Comparison of ENCODE assay signal across 17 mouse cellular contexts in genomic region chr3:8016945-8017344, GRCm38 (mm10).
DNase-seq lines count a peak whose midpoint lies in the region; ATAC-seq and TF ChIP-seq lines count a peak whose summit lies in the region.
"Had no signal": no experiment of that assay in that cellular context is flagged by ENCODE, and none has a peak within 500 bp of the region (broad histone marks: within the 10 kb centered on the region; RNA-seq: fewer than 3 reads in every experiment).

No protein-coding gene starts in this region.

- no peak overlapping the region for H3K4me3 ChIP-seq in forebrain, embryonic 14.5 days (ENCODE audit: low read depth, low read length)
- no peak overlapping the region for H3K4me3 ChIP-seq in neural tube, embryonic 12.5 days
- H3K4me3 ChIP-seq in liver, postnatal 0 days (ENCODE audit: low read depth, low read length): no peak overlapping the region
- H3K4me3 ChIP-seq: embryonic facial prominence, embryonic 12.5 days; left cerebral cortex, adult 2 months; liver, embryonic 12.5 days had no signal

- ATAC-seq in forebrain, embryonic 14.5 days: peak; percentile 54; the same call in 1 of the 2 replicates
- ATAC-seq in neural tube, embryonic 12.5 days (ENCODE audit: low FRiP score, low read depth): peak; percentile 90
- ATAC-seq in liver, postnatal 0 days: no peak
- ATAC-seq: liver, embryonic 12.5 days had no signal

- TF ChIP-seq EP300 in liver, postnatal 0 days (IDR thresholded peaks at IDR 0.05; ENCODE audit: low read depth): no peak

- peak; percentile 66 for DNase-seq in embryo, embryonic 10 days (ENCODE audit: low spot score)
- DNase-seq in forebrain, embryonic 14.5 days (ENCODE audit: low spot score): peak; percentile 48
- peak; percentile 65 for DNase-seq in mesoderm, embryonic 11.5 days (ENCODE audit: low read depth, low spot score)
- DNase-seq in adrenal gland, postnatal 4 days (ENCODE audit: low spot score in 2 of 2): no peak
- no peak for DNase-seq in liver, postnatal 0 days
- DNase-seq in adrenal gland, postnatal 10 days: no peak
- no peak for DNase-seq in Muller cell, postnatal 12 days (ENCODE audit: inconsistent ontology term)
- DNase-seq: adrenal gland, postnatal 14 days; cerebellum, adult 11-12 months; kidney, postnatal 10 days; lung, postnatal 14 days; right cerebral cortex, adult 18-20 months had no signal

- H3K4me1 ChIP-seq in forebrain, embryonic 14.5 days (ENCODE audit: control insufficient read depth, insufficient read depth, low read length): 0 out of 2 replicates have a peak, but pooled peaks cover 3% of the 10 kb centered on the region
- no peaks in the 10 kb centered on the region for H3K4me1 ChIP-seq in neural tube, embryonic 12.5 days
- H3K4me1 ChIP-seq in liver, postnatal 0 days (ENCODE audit: insufficient read depth): no peaks in the 10 kb centered on the region
- H3K4me1 ChIP-seq: embryonic facial prominence, embryonic 12.5 days; liver, embryonic 12.5 days had no signal

- no peaks in the 10 kb centered on the region for H3K36me3 ChIP-seq in forebrain, embryonic 14.5 days (ENCODE audit: control insufficient read depth, insufficient read depth, low read length)
- no peaks in the 10 kb centered on the region for H3K36me3 ChIP-seq in neural tube, embryonic 12.5 days
- H3K36me3 ChIP-seq in liver, postnatal 0 days (replicated peaks; ENCODE audit: insufficient read depth, low read length): no peaks in the 10 kb centered on the region
- H3K36me3 ChIP-seq: embryonic facial prominence, embryonic 12.5 days; liver, embryonic 12.5 days had no signal

- H3K9me3 ChIP-seq in forebrain, embryonic 14.5 days (replicated peaks; ENCODE audit: control insufficient read depth, low read length): no peaks in the 10 kb centered on the region
- H3K9me3 ChIP-seq in neural tube, embryonic 12.5 days: peaks cover 9% of the 10 kb centered on the region; the same call in 1 of the 2 replicates
- no peaks in the 10 kb centered on the region for H3K9me3 ChIP-seq in liver, postnatal 0 days (ENCODE audit: low read length)

- TF ChIP-seq CTCF in liver, postnatal 0 days (IDR thresholded peaks at IDR 0.05; ENCODE audit: low read depth): no peak

- H3K27ac ChIP-seq in forebrain, embryonic 14.5 days (ENCODE audit: low read depth, low read length): no peak overlapping the region
- no peak overlapping the region for H3K27ac ChIP-seq in neural tube, embryonic 12.5 days
- no peak overlapping the region for H3K27ac ChIP-seq in liver, postnatal 0 days (ENCODE audit: low read depth)
- H3K27ac ChIP-seq: embryonic facial prominence, embryonic 12.5 days; left cerebral cortex, adult 2 months; liver, embryonic 12.5 days had no signal

- no peak overlapping the region for H3K9ac ChIP-seq in forebrain, embryonic 14.5 days (ENCODE audit: low read length)
- H3K9ac ChIP-seq in neural tube, embryonic 12.5 days: no peak overlapping the region
- H3K9ac ChIP-seq in liver, postnatal 0 days (replicated peaks): no peak overlapping the region
- H3K9ac ChIP-seq: embryonic facial prominence, embryonic 12.5 days; liver, embryonic 12.5 days had no signal

- no peak overlapping the region for H3K4me2 ChIP-seq in forebrain, embryonic 14.5 days (ENCODE audit: low read length)
- no peak overlapping the region for H3K4me2 ChIP-seq in neural tube, embryonic 12.5 days (replicated peaks)
- no peak overlapping the region for H3K4me2 ChIP-seq in liver, postnatal 0 days (ENCODE audit: low read depth, low read length)
- H3K4me2 ChIP-seq: embryonic facial prominence, embryonic 12.5 days; liver, embryonic 12.5 days had no signal

- no peaks in the 10 kb centered on the region for H3K27me3 ChIP-seq in forebrain, embryonic 14.5 days (replicated peaks; ENCODE audit: control insufficient read depth, insufficient read depth, low read length)
- no peaks in the 10 kb centered on the region for H3K27me3 ChIP-seq in neural tube, embryonic 12.5 days (replicated peaks)
- H3K27me3 ChIP-seq in liver, postnatal 0 days (ENCODE audit: insufficient read depth, low read length): no peaks in the 10 kb centered on the region
- H3K27me3 ChIP-seq: CH12.LX; embryonic facial prominence, embryonic 12.5 days; liver, embryonic 12.5 days had no signal

Comparison
In these comparisons a context has a peak if more than half of its experiments do, and no peak if none do; other contexts are left out.
1. DNase-seq: peak in embryo, embryonic 10 days (single experiment), forebrain, embryonic 14.5 days (single experiment) and mesoderm, embryonic 11.5 days (single experiment); none in adrenal gland, postnatal 4 days (0 of 2), liver, postnatal 0 days (single experiment), adrenal gland, postnatal 10 days (single experiment) and Muller cell, postnatal 12 days (single experiment).